Mouse (Mus musculus) liver, embryonic 12.5 days (tissue): ENCODE measurements around the gene Eipr1. TPM values are rescaled to one million over a fixed set of nuclear protein-coding genes. Genes with fewer than 3 reads are reported as not detected.

ENCODE experiments used
- ATAC-seq: fragments of 200-750 bp; cut with Nextera tagmentation; 2 replicates; pipeline ENCODE4 v1.8.0; 2017; ENCODE audit warnings: moderate number of reproducible peaks, mild to moderate bottlenecking, moderate library complexity
- H3K27ac ChIP-seq: fragments of 300-500 bp; sonication (generic); 2 replicates; pipeline ENCODE4 v1.5.1; 2016; ENCODE audit warnings: mild to moderate bottlenecking
- H3K27me3 ChIP-seq: fragments of 300-500 bp; sonication (generic); replicated peaks from 2 replicates; pipeline ENCODE4 v1.6.1; 2016; ENCODE audit warnings: mild to moderate bottlenecking, moderate library complexity
- H3K36me3 ChIP-seq: fragments of 300-500 bp; sonication (generic); 2 replicates; pipeline ENCODE4 v1.6.1; 2016; ENCODE audit warnings: mild to moderate bottlenecking, moderate library complexity
- H3K4me1 ChIP-seq: fragments of 300-500 bp; sonication (generic); 2 replicates; pipeline ENCODE4 v1.6.1; 2016
- H3K4me2 ChIP-seq: fragments of 300-500 bp; sonication (generic); 2 replicates; pipeline ENCODE4 v1.6.1; 2016; ENCODE audit warnings: mild to moderate bottlenecking, moderate library complexity
- H3K4me3 ChIP-seq: fragments of 300-500 bp; sonication (generic); 2 replicates; pipeline ENCODE4 v1.5.1; 2016; ENCODE audit warnings: mild to moderate bottlenecking, moderate library complexity
- H3K9ac ChIP-seq: fragments of 300-500 bp; sonication (generic); 2 replicates; pipeline ENCODE4 v1.6.1; 2016; ENCODE audit warnings: mild to moderate bottlenecking, moderate library complexity
- H3K9me3 ChIP-seq: fragments of 300-500 bp; sonication (generic); replicated peaks from 2 replicates; pipeline ENCODE4 v1.6.1; 2016; ENCODE audit warnings: mild to moderate bottlenecking, moderate library complexity
- WGBS: fragments of 180-500 bp; shearing (Covaris S2); methylation state at CpG from one replicate; pipeline ENCODE4 v1.1.7; 2016; ENCODE audit not compliant: insufficient replicate concordance; 5-methylcytosine and 5-hydroxymethylcytosine counted together
- polyA plus RNA-seq: library from polyadenylated mRNA; unstranded; fragments of >200 nt; fragmentation: Nextera tagmentation; extraction: Ambion mirVana; gene quantifications from 2 replicates; pipeline ENCODE4 v1.2.1, GENCODE M21; 2016

The Eipr1 gene
- 34.7 and 36.0 TPM in 2 replicates for polyA plus RNA-seq

GRCm38 (mm10) chr12:28751508-28752263 lies at the start of gene Eipr1:
Gene Eipr1, plus strand, starts transcription at chr12:28751803.
- peaks cover 45% of the 10 kb centered on the region for H3K4me1 ChIP-seq
- H3K4me2 ChIP-seq: peak within 1 kb of the TSS; percentile 84
- peak; percentile 86 for ATAC-seq
- peak within 1 kb of the TSS; percentile 87 for H3K9ac ChIP-seq
- H3K27ac ChIP-seq: peak within 1 kb of the TSS; percentile 80
- peaks cover 7% of the 10 kb centered on the region for H3K36me3 ChIP-seq
- H3K4me3 ChIP-seq: peak within 1 kb of the TSS; percentile 93
- H3K9me3 ChIP-seq: no peaks in the 10 kb centered on the region
- 4% methylated on average over 36 of the region's 36 CpGs for WGBS
- H3K27me3 ChIP-seq: no peaks in the 10 kb centered on the region

- no peaks in the 10 kb centered on the region for H3K9me3 ChIP-seq
- no peak overlapping the region for H3K4me2 ChIP-seq
- H3K9ac ChIP-seq: no peak overlapping the region
- H3K4me1 ChIP-seq: no peaks in the 10 kb centered on the region
- no peak overlapping the region for H3K27ac ChIP-seq
- WGBS: 59% methylated on average over 12 of the region's 12 CpGs
- H3K27me3 ChIP-seq: no peaks in the 10 kb centered on the region
- peaks cover 41% of the 10 kb centered on the region for H3K36me3 ChIP-seq
- no peak for ATAC-seq
- H3K4me3 ChIP-seq: no peak overlapping the region
Measured at GRCm38 (mm10) chr12:28704381-28704780, 47.2 kb upstream of the Eipr1 start.

- H3K9me3 ChIP-seq: no peaks in the 10 kb centered on the region
- no peak overlapping the region for H3K4me2 ChIP-seq
- H3K27ac ChIP-seq: no peak overlapping the region
- WGBS: 87% methylated on average over 6 of the region's 6 CpGs
- H3K9ac ChIP-seq: no peak overlapping the region
- no peaks in the 10 kb centered on the region for H3K27me3 ChIP-seq
- H3K4me3 ChIP-seq: no peak overlapping the region
- no peak for ATAC-seq
- H3K36me3 ChIP-seq: peaks cover 49% of the 10 kb centered on the region
- no peaks in the 10 kb centered on the region for H3K4me1 ChIP-seq
Measured at GRCm38 (mm10) chr12:28705204-28705603, 46.4 kb upstream of the Eipr1 start.

- Histone ChIP-seq H3K9ac (no peak overlapping the region), H3K27me3 (no peaks in the 10 kb centered on the region), H3K4me2 (no peak overlapping the region), H3K4me1 (no peaks in the 10 kb centered on the region), H3K36me3 (peaks cover 65% of the 10 kb centered on the region), H3K4me3 (no peak overlapping the region), H3K27ac (no peak overlapping the region), H3K9me3 (no peaks in the 10 kb centered on the region)
- ATAC-seq: no peak
- WGBS: 82% methylated on average over 4 of the region's 4 CpGs
Measured at GRCm38 (mm10) chr12:28708154-28708553, 43.4 kb upstream of the Eipr1 start.

GRCm38 (mm10) chr12:28710566-28711185 lies 40.9 kb upstream of the Eipr1 start:
- Histone ChIP-seq H3K4me1 (peaks cover 7% of the 10 kb centered on the region; the same call in 1 of the 2 replicates), H3K27me3 (no peaks in the 10 kb centered on the region), H3K4me2 (no peak overlapping the region), H3K4me3 (no peak overlapping the region), H3K9me3 (no peaks in the 10 kb centered on the region), H3K27ac (no peak overlapping the region), H3K9ac (no peak overlapping the region), H3K36me3 (peaks cover 87% of the 10 kb centered on the region)
- no peak for ATAC-seq
- WGBS: 87% methylated on average over 22 of the region's 22 CpGs

- Histone ChIP-seq H3K4me3 (no peak overlapping the region), H3K27ac (no peak overlapping the region), H3K9me3 (no peaks in the 10 kb centered on the region), H3K9ac (no peak overlapping the region), H3K36me3 (peaks cover 89% of the 10 kb centered on the region), H3K4me1 (peaks cover 7% of the 10 kb centered on the region; the same call in 1 of the 2 replicates), H3K4me2 (no peak overlapping the region), H3K27me3 (no peaks in the 10 kb centered on the region)
- peak; percentile 65 for ATAC-seq
- 67% methylated on average over 24 of the region's 24 CpGs for WGBS
Measured at GRCm38 (mm10) chr12:28714822-28715632, 36.6 kb upstream of the Eipr1 start.

- no peaks in the 10 kb centered on the region for H3K27me3 ChIP-seq
- no peak overlapping the region for H3K4me2 ChIP-seq
- H3K4me3 ChIP-seq: no peak overlapping the region
- peaks cover 7% of the 10 kb centered on the region; the same call in 1 of the 2 replicates for H3K4me1 ChIP-seq
- no peak overlapping the region for H3K9ac ChIP-seq
- WGBS: 74% methylated on average over 2 of the region's 2 CpGs
- no peak overlapping the region for H3K27ac ChIP-seq
- no peak for ATAC-seq
- no peaks in the 10 kb centered on the region for H3K9me3 ChIP-seq
- peaks cover 89% of the 10 kb centered on the region for H3K36me3 ChIP-seq
Measured at GRCm38 (mm10) chr12:28717066-28717465, 34.5 kb upstream of the Eipr1 start.

GRCm38 (mm10) chr12:28718106-28718505 lies 33.5 kb upstream of the Eipr1 start:
- H3K4me1 ChIP-seq: peaks cover 7% of the 10 kb centered on the region; the same call in 1 of the 2 replicates
- no peaks in the 10 kb centered on the region for H3K27me3 ChIP-seq
- no peak overlapping the region for H3K27ac ChIP-seq
- 86% methylated on average over 2 of the region's 2 CpGs for WGBS
- H3K36me3 ChIP-seq: peaks cover 85% of the 10 kb centered on the region
- H3K4me2 ChIP-seq: no peak overlapping the region
- no peak for ATAC-seq
- no peak overlapping the region for H3K9ac ChIP-seq
- H3K4me3 ChIP-seq: no peak overlapping the region
- H3K9me3 ChIP-seq: no peaks in the 10 kb centered on the region

- no peak overlapping the region for H3K4me2 ChIP-seq
- H3K4me1 ChIP-seq: no peaks in the 10 kb centered on the region
- no peak overlapping the region for H3K4me3 ChIP-seq
- peaks cover 78% of the 10 kb centered on the region for H3K36me3 ChIP-seq
- WGBS: 84% methylated on average over 3 of the region's 3 CpGs
- ATAC-seq: no peak
- no peak overlapping the region for H3K9ac ChIP-seq
- H3K27ac ChIP-seq: no peak overlapping the region
- no peaks in the 10 kb centered on the region for H3K9me3 ChIP-seq
- H3K27me3 ChIP-seq: no peaks in the 10 kb centered on the region
Measured at GRCm38 (mm10) chr12:28724366-28724765, 27.2 kb upstream of the Eipr1 start.

- ATAC-seq: no peak
Measured at GRCm38 (mm10) chr12:28726204-28726603, 25.4 kb upstream of the Eipr1 start.

GRCm38 (mm10) chr12:28727061-28727460 lies 24.5 kb upstream of the Eipr1 start:
- no peak for ATAC-seq
- Histone ChIP-seq H3K36me3 (peaks cover 77% of the 10 kb centered on the region), H3K9me3 (no peaks in the 10 kb centered on the region), H3K4me1 (no peaks in the 10 kb centered on the region), H3K9ac (no peak overlapping the region), H3K27ac (no peak overlapping the region), H3K4me3 (no peak overlapping the region), H3K4me2 (no peak overlapping the region), H3K27me3 (no peaks in the 10 kb centered on the region)
- 79% methylated on average over 5 of the region's 5 CpGs for WGBS

More at GRCm38 (mm10) chr12:28726204-28726603, 25.4 kb upstream of the Eipr1 start:
- WGBS: 80% methylated on average over 4 of the region's 4 CpGs
- Histone ChIP-seq H3K4me1 (no peaks in the 10 kb centered on the region), H3K9ac (no peak overlapping the region), H3K4me3 (no peak overlapping the region), H3K36me3 (peaks cover 77% of the 10 kb centered on the region), H3K4me2 (no peak overlapping the region), H3K27me3 (no peaks in the 10 kb centered on the region), H3K27ac (no peak overlapping the region), H3K9me3 (no peaks in the 10 kb centered on the region)

GRCm38 (mm10) chr12:28732631-28733030 lies 19.0 kb upstream of the Eipr1 start:
- Histone ChIP-seq H3K27me3 (no peaks in the 10 kb centered on the region), H3K9me3 (peaks cover 5% of the 10 kb centered on the region), H3K4me2 (no peak overlapping the region), H3K27ac (no peak overlapping the region), H3K4me3 (no peak overlapping the region), H3K9ac (no peak overlapping the region), H3K4me1 (no peaks in the 10 kb centered on the region), H3K36me3 (peaks cover 91% of the 10 kb centered on the region)
- no peak for ATAC-seq
- 84% methylated on average over 8 of the region's 8 CpGs for WGBS
